Mouse (Mus musculus) olfactory bulb, adult 2 months (tissue): ENCODE measurements at regions not wholly inside any gene's neighbourhood (a gene's known extent, or its start where the extent isn't known, plus 50 kb on each side); places are given as distances from the start of the nearest gene placed in this dataset.
A peak's percentile ranks its signal among the peaks of the same experiment; 100 is the strongest.

Source experiments
- H3K27ac ChIP-seq: fragments of 200-500 bp; 2 replicates; pipeline ENCODE4 v1.5.1; 2012; ENCODE audit warnings: low read depth, low read length; ENCODE audit not compliant: insufficient read depth
- H3K4me1 ChIP-seq: fragments of 200-500 bp; 2 replicates; pipeline ENCODE4 v1.6.1; 2012; ENCODE audit warnings: low read length; ENCODE audit not compliant: control insufficient read depth, insufficient read depth
- H3K4me3 ChIP-seq: fragments of 200-500 bp; 2 replicates; pipeline ENCODE4 v1.5.1; 2012; ENCODE audit warnings: mild to moderate bottlenecking, low read depth, low read length, moderate library complexity; ENCODE audit not compliant: insufficient read depth
- CTCF ChIP-seq: fragments of 200-500 bp; IDR thresholded peaks from 2 replicates; pipeline ENCODE4 v1.5.1; 2012; ENCODE audit warnings: low read depth, mild to moderate bottlenecking, low read length, moderate library complexity; ENCODE audit not compliant: insufficient read depth
- POLR2A ChIP-seq: fragments of 200-500 bp; IDR thresholded peaks from 2 replicates; pipeline ENCODE4 v1.6.1; 2012; ENCODE audit warnings: mild to moderate bottlenecking, low read depth, low read length, moderate library complexity; ENCODE audit not compliant: insufficient read depth
- WGBS: fragments of 180-500 bp; shearing (Covaris S2); methylation state at CpG from one replicate; pipeline ENCODE4 v1.1.7; 2018; 5-methylcytosine and 5-hydroxymethylcytosine counted together

- H3K4me3 ChIP-seq: no peak overlapping the region
- H3K4me1 ChIP-seq: peaks cover 5% of the 10 kb centered on the region
- TF ChIP-seq POLR2A: no peak
- no peak for TF ChIP-seq CTCF
- no peak overlapping the region for H3K27ac ChIP-seq
- WGBS: 70% methylated on average over 4 of the region's 4 CpGs
These were observed 86.1 kb downstream of the Abhd5 start for GRCm38 (mm10) chr9:122437464-122437863.

- H3K4me3 ChIP-seq: no peak overlapping the region
- no peaks in the 10 kb centered on the region for H3K4me1 ChIP-seq
- no peak overlapping the region for H3K27ac ChIP-seq
- TF ChIP-seq CTCF (no peak), POLR2A (no peak)
- WGBS: 74% methylated on average over 5 of the region's 5 CpGs
These were observed 95.1 kb downstream of the Abhd5 start for GRCm38 (mm10) chr9:122446387-122447105.

GRCm38 (mm10) chr9:122447568-122447967 lies 96.2 kb downstream of the Abhd5 start:
- Histone ChIP-seq H3K4me1 (no peaks in the 10 kb centered on the region), H3K4me3 (no peak overlapping the region), H3K27ac (no peak overlapping the region)
- 88% methylated on average over 7 of the region's 7 CpGs for whole genome bisulfite sequencing
- no peak for TF ChIP-seq CTCF
- TF ChIP-seq POLR2A: no peak

GRCm38 (mm10) chr9:122448342-122448741 lies 96.9 kb downstream of the Abhd5 start:
- TF ChIP-seq CTCF (no peak), POLR2A (no peak)
- 42% methylated on average over 4 of the region's 4 CpGs for WGBS
- H3K4me1 ChIP-seq: no peaks in the 10 kb centered on the region
- H3K27ac ChIP-seq: no peak overlapping the region
- H3K4me3 ChIP-seq: no peak overlapping the region

GRCm38 (mm10) chr9:122450524-122450923 lies 99.1 kb downstream of the Abhd5 start:
- 71% methylated on average over 5 of the region's 5 CpGs for WGBS
- Histone ChIP-seq H3K4me3 (no peak overlapping the region), H3K27ac (no peak overlapping the region), H3K4me1 (peaks cover 7% of the 10 kb centered on the region; the same call in 1 of the 2 replicates)
- TF ChIP-seq CTCF (no peak), POLR2A (no peak)

- TF ChIP-seq CTCF (no peak), POLR2A (no peak)
- WGBS: 39% methylated on average over 8 of the region's 8 CpGs
These were observed 103.9 kb downstream of the Abhd5 start for GRCm38 (mm10) chr9:122455301-122455700.

GRCm38 (mm10) chr9:122455779-122456178 lies 104.4 kb downstream of the Abhd5 start:
- H3K4me1 ChIP-seq: peaks cover 11% of the 10 kb centered on the region; the same call in 1 of the 2 replicates
- WGBS: 70% methylated on average over 6 of the region's 6 CpGs
- no peak overlapping the region for H3K4me3 ChIP-seq
- no peak overlapping the region for H3K27ac ChIP-seq
- TF ChIP-seq CTCF (no peak), POLR2A (no peak)

More at GRCm38 (mm10) chr9:122455301-122455700, 103.9 kb downstream of the Abhd5 start:
- Histone ChIP-seq H3K4me1 (peaks cover 11% of the 10 kb centered on the region; the same call in 1 of the 2 replicates), H3K4me3 (no peak overlapping the region), H3K27ac (no peak overlapping the region)

GRCm38 (mm10) chr9:122459491-122459890 lies 108.1 kb downstream of the Abhd5 start:
- Histone ChIP-seq H3K27ac (no peak overlapping the region), H3K4me3 (no peak overlapping the region), H3K4me1 (peaks cover 9% of the 10 kb centered on the region; the same call in 1 of the 2 replicates)
- TF ChIP-seq CTCF (no peak), POLR2A (no peak)
- 92% methylated on average over 6 of the region's 6 CpGs for WGBS

GRCm38 (mm10) chr9:122471539-122471938 lies 120.1 kb downstream of the Abhd5 start:
- TF ChIP-seq CTCF (no peak), POLR2A (no peak)
- Histone ChIP-seq H3K4me3 (no peak overlapping the region), H3K4me1 (no peaks in the 10 kb centered on the region), H3K27ac (no peak overlapping the region)
- WGBS: 97% methylated on average over 2 of the region's 2 CpGs

- no peaks in the 10 kb centered on the region for H3K4me1 ChIP-seq
- H3K27ac ChIP-seq: no peak overlapping the region
- no peak overlapping the region for H3K4me3 ChIP-seq
- WGBS: 69% methylated on average over 3 of the region's 3 CpGs
- TF ChIP-seq CTCF (0 out of 2 replicates have a peak, but pooled peaks have one; percentile 29), POLR2A (no peak)
These were observed 124.9 kb downstream of the Abhd5 start for GRCm38 (mm10) chr9:122476356-122476755.
